Mouse (Mus musculus): ENCODE data around the gene Dll1.

DNA sequence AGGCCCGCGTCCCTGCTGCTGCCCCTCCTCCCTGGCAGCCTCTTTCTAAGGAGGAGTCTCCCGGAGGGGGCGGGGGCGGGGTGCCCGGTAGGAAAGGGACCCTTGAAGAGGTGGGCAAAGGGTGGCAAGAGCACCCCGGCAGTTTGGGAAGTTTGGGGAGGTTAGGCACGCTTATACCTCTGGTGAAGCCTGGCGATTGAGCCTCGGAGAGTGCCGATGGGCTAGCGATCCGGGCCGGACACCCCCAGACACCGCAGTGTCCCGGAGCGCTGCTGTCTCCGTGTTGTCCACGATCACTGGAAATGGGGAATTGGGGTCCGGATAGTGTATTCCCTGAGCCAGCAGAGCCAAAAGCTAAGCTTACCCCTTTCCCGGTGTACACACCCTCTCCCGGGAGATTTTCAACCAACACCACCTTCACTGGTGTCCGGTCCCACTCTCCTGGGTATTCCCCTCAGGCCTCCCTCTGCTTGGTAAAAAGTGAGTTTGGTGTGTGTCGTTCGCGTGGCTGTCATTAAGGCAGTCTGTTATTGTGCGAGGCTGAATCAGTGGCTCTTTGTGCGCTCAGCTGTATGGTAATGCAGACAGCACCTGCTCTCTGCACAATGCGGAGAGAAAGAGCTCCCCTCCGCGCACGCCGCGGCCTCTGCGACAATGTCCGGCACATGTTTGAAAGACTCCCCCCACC, at the start of gene Dll1:
- no peak for TF ChIP-seq CTCF (IDR thresholded peaks at IDR 0.05; ENCODE audit: low read depth)
- no peak for TF ChIP-seq EP300 (IDR thresholded peaks at IDR 0.05; ENCODE audit: low read depth)
